Mouse (Mus musculus): ENCODE results near the gene Cdk5. TPM values are rescaled to one million over a fixed set of nuclear protein-coding genes. Genes with fewer than 3 reads are reported as not detected.

Gene Cdk5
- polyA plus RNA-seq, 1 experiment from 2014 or later = 13.1 TPM

DNA sequence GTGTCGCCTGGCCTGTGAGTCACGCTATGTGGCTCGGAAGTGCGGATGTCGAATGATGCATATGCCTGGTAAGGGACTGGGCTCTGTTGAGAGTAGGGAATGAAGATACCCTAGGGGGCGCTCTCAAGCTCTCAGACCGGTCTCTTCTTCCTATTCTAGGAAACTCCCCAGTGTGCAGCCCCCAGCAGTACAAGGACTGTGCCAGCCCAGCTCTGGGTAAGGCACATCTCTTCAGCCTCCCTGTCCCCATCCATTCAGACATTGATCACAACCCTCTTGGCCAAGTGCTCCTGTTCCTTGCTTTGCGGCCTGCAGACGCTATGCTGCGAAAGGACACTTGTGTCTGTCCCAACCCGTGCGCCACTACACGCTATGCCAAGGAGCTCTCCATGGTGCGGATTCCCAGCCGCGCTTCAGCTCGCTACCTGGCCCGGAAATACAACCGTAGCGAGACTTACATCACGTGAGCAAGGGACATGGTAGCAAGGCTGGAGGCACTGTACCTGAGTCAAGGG lies 7.1 kb downstream of the Cdk5 start:
- Histone ChIP-seq H3K4me2 (ENCODE audit: low read depth, low read length) (peak overlapping the region; percentile 26; the same call in 1 of the 2 replicates), H3K36me3 (replicated peaks; ENCODE audit: insufficient read depth, low read length) (peaks cover 11% of the 10 kb centered on the region; the same call in 1 of the 2 replicates), H3K4me3 (ENCODE audit: low read depth, low read length) (no peak overlapping the region), H3K4me1 (ENCODE audit: insufficient read depth) (no peaks in the 10 kb centered on the region), H3K9ac (replicated peaks) (no peak overlapping the region), H3K27me3 (ENCODE audit: insufficient read depth, low read length) (no peaks in the 10 kb centered on the region), H3K9me3 (ENCODE audit: low read length) (no peaks in the 10 kb centered on the region), H3K27ac (ENCODE audit: low read depth) (no peak overlapping the region)
- DNase-seq (peak; percentile 71), ATAC-seq (peak; percentile 75)
- TF ChIP-seq CTCF (IDR thresholded peaks at IDR 0.05; ENCODE audit: low read depth) = peak; percentile 76
- TF ChIP-seq EP300 (IDR thresholded peaks at IDR 0.05; ENCODE audit: low read depth) = no peak
- 5% methylated on average over 21 of the region's 21 CpGs for WGBS (ENCODE audit: insufficient replicate concordance)

DNA sequence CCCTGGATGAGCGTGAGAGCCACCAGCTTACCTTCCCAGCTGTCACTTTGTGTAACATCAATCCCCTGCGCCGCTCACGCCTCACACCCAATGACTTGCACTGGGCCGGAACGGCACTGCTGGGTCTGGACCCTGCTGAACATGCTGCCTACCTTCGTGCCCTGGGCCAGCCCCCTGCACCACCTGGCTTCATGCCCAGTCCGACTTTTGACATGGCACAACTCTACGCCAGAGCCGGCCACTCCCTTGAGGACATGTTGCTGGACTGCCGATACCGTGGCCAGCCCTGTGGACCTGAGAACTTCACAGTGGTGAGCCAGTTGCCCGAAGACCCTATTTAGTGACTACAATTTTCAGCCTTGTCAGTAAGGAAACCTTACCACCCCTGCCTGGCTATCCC lies 9.4 kb downstream of the Cdk5 start:
- no peak overlapping the region for H3K4me2 ChIP-seq (ENCODE audit: low read depth, low read length)
- DNase-seq (no peak), ATAC-seq (no peak)
- no peak overlapping the region for H3K9ac ChIP-seq (replicated peaks)
- H3K4me1 ChIP-seq (ENCODE audit: insufficient read depth) = no peaks in the 10 kb centered on the region
- H3K27ac ChIP-seq (ENCODE audit: low read depth) = no peak overlapping the region
- WGBS (ENCODE audit: insufficient replicate concordance) = 80% methylated on average over 13 of the region's 13 CpGs
- no peak overlapping the region for H3K4me3 ChIP-seq (ENCODE audit: low read depth, low read length)
- no peaks in the 10 kb centered on the region for H3K27me3 ChIP-seq (ENCODE audit: insufficient read depth, low read length)
- 0 out of 2 replicates have a peak, but pooled peaks cover 2% of the 10 kb centered on the region for H3K36me3 ChIP-seq (replicated peaks; ENCODE audit: insufficient read depth, low read length)
- H3K9me3 ChIP-seq (ENCODE audit: low read length) = no peaks in the 10 kb centered on the region
- TF ChIP-seq EP300 (IDR thresholded peaks at IDR 0.05; ENCODE audit: low read depth) = no peak
- TF ChIP-seq CTCF (IDR thresholded peaks at IDR 0.05; ENCODE audit: low read depth) = no peak

DNA sequence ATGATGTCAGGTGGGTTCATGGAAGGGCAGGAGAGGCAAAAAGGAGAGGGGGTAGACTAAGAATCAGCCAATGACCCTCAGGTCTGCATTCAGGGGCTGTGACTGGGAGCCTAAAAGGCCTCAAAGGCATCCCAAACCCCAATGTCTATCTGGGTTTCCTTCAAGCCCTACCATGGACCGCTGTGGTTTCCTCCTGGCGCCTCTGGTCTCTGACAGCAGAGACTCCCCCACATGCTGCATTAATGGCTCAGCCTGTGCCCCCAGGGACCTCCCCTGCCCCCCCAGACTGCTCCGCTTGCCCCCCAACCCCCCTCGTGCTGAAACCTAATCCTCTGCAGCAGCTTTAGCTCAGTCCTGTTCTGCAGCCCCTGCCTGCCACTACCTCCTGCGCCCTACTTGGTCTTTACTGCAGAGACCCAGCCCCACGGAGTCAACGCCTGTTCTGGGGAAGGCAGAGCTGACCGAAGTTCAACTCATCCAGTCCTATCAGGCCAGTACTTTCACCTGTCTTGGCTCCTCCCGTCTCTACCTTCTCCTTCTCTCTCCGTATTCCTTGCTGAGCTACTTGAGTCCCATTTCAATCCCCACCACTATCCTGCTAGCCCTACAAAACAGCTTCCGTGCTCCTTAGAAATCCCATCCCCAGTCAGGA lies 10.2 kb downstream of the Cdk5 start, which contains the start of gene Asic3:
TSS of gene Asic3 (plus strand) at position 351 of the 652 bp plus-strand sequence.
- 36% methylated on average over 11 of the region's 11 CpGs for WGBS (ENCODE audit: insufficient replicate concordance)
- TF ChIP-seq EP300 (IDR thresholded peaks at IDR 0.05; ENCODE audit: low read depth) (no peak), CTCF (IDR thresholded peaks at IDR 0.05; ENCODE audit: low read depth) (no peak)
- H3K4me2 ChIP-seq (ENCODE audit: low read depth, low read length) = no peak within 1 kb of the TSS
- ATAC-seq (no peak), DNase-seq (no peak)
- no peaks in the 10 kb centered on the region for H3K9me3 ChIP-seq (ENCODE audit: low read length)
- no peaks in the 10 kb centered on the region for H3K4me1 ChIP-seq (ENCODE audit: insufficient read depth)
- no peak within 1 kb of the TSS for H3K9ac ChIP-seq (replicated peaks)
- no peak within 1 kb of the TSS for H3K27ac ChIP-seq (ENCODE audit: low read depth)
- H3K36me3 ChIP-seq (replicated peaks; ENCODE audit: insufficient read depth, low read length) = 0 out of 2 replicates have a peak, but pooled peaks cover 2% of the 10 kb centered on the region
- H3K27me3 ChIP-seq (ENCODE audit: insufficient read depth, low read length) = no peaks in the 10 kb centered on the region
- no peak within 1 kb of the TSS for H3K4me3 ChIP-seq (ENCODE audit: low read depth, low read length)

DNA sequence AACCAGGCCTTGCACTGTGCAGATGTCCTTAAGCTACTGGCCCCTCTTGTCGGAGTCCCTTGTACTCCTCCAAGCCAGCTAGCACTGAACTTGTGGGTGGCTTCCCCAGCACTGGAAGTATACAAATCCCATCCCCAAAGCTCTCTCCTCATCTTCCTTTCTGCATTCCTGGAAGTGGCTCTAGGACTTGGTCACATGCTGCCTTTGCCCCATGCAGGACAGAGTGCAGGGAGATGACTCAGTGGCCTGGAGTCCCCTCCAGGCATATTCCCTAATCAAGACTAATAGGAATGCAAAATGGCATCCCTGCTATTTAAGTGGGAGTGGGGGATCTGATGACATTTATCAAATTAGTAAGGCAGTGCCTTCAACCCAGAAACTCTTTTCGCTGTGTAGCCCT lies 11.3 kb downstream of the Cdk5 start:
- Histone ChIP-seq H3K9ac (replicated peaks) (no peak overlapping the region), H3K27me3 (ENCODE audit: insufficient read depth, low read length) (no peaks in the 10 kb centered on the region), H3K4me2 (ENCODE audit: low read depth, low read length) (no peak overlapping the region), H3K27ac (ENCODE audit: low read depth) (no peak overlapping the region), H3K4me3 (ENCODE audit: low read depth, low read length) (no peak overlapping the region), H3K9me3 (ENCODE audit: low read length) (no peaks in the 10 kb centered on the region), H3K36me3 (replicated peaks; ENCODE audit: insufficient read depth, low read length) (peaks cover 7% of the 10 kb centered on the region), H3K4me1 (ENCODE audit: insufficient read depth) (no peaks in the 10 kb centered on the region)
- 64% methylated on average over 2 of the region's 2 CpGs for WGBS (ENCODE audit: insufficient replicate concordance)
- DNase-seq (no peak), ATAC-seq (no peak)
- no peak for TF ChIP-seq EP300 (IDR thresholded peaks at IDR 0.05; ENCODE audit: low read depth)
- TF ChIP-seq CTCF (IDR thresholded peaks at IDR 0.05; ENCODE audit: low read depth) = no peak

DNA sequence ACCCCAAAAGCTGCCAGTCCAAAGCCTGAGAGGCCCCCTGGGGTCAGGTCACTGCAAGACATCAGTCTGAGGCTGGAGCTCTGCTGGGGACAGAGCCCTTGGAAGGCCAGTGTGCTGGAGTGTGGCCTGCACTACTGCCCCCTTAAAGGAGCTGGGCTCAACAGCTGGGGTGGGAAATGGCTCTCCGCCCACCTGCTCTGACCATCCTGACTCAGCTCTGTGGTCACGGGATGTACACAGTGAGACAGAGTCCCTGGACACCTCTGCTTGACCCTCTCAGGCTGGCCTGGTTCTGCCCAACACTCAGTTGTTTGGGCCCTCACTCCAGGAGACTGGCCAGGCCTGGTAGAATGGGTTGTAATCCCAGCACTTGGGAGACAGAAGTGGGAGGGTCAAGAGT lies 13.9 kb downstream of the Cdk5 start:
- TF ChIP-seq EP300 (IDR thresholded peaks at IDR 0.05; ENCODE audit: low read depth) (no peak), CTCF (IDR thresholded peaks at IDR 0.05; ENCODE audit: low read depth) (no peak)
- H3K4me2 ChIP-seq (ENCODE audit: low read depth, low read length) = no peak overlapping the region
- 73% methylated on average over 2 of the region's 2 CpGs for WGBS (ENCODE audit: insufficient replicate concordance)

DNA sequence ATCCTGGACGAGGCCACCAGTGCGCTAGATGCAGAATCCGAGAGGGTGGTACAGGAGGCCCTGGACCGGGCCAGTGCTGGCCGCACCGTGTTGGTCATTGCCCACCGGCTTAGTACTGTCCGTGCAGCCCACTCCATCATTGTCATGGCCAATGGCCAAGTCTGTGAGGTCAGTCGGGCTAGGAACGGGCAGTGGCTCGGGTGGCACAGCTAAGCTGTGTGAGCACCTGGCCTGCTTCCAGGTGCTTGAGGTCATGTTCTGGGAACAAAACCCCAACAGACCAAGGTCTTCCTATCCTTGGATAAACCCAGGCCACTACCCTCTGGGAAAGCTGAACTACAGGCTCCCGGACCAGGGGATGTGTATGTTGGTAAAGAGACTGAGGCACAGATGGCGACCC lies 14.7 kb downstream of the Cdk5 start:
- no peaks in the 10 kb centered on the region for H3K4me1 ChIP-seq (ENCODE audit: insufficient read depth)
- ATAC-seq = no peak
- no peaks in the 10 kb centered on the region for H3K27me3 ChIP-seq (ENCODE audit: insufficient read depth, low read length)
- TF ChIP-seq CTCF (IDR thresholded peaks at IDR 0.05; ENCODE audit: low read depth) = no peak
- no peak for TF ChIP-seq EP300 (IDR thresholded peaks at IDR 0.05; ENCODE audit: low read depth)
- 87% methylated on average over 13 of the region's 13 CpGs for WGBS (ENCODE audit: insufficient replicate concordance)
- no peak for DNase-seq
- no peak overlapping the region for H3K4me2 ChIP-seq (ENCODE audit: low read depth, low read length)
- no peak overlapping the region for H3K27ac ChIP-seq (ENCODE audit: low read depth)
- H3K9ac ChIP-seq (replicated peaks) = no peak overlapping the region
- no peaks in the 10 kb centered on the region for H3K9me3 ChIP-seq (ENCODE audit: low read length)
- H3K4me3 ChIP-seq (ENCODE audit: low read depth, low read length) = no peak overlapping the region
- H3K36me3 ChIP-seq (replicated peaks; ENCODE audit: insufficient read depth, low read length) = peaks cover 10% of the 10 kb centered on the region

More for the DNA sequence above, 13.9 kb downstream of the Cdk5 start:
- Histone ChIP-seq H3K4me1 (ENCODE audit: insufficient read depth) (no peaks in the 10 kb centered on the region), H3K4me3 (ENCODE audit: low read depth, low read length) (no peak overlapping the region), H3K27me3 (ENCODE audit: insufficient read depth, low read length) (no peaks in the 10 kb centered on the region), H3K27ac (ENCODE audit: low read depth) (no peak overlapping the region), H3K36me3 (replicated peaks; ENCODE audit: insufficient read depth, low read length) (peaks cover 9% of the 10 kb centered on the region), H3K9ac (replicated peaks) (no peak overlapping the region), H3K9me3 (ENCODE audit: low read length) (no peaks in the 10 kb centered on the region)
- ATAC-seq (no peak), DNase-seq (no peak)

Measured in liver, postnatal 0 days (tissue).